Mouse (Mus musculus) splenic B cell, adult 2 months (primary cell): ENCODE results near the gene Mbnl3.

Experiments used
- DNase-seq: peaks from one replicate; pipeline ENCODE4 v3.0.0-alpha.2; 2011; ENCODE audit warnings: low read depth, low spot score
- H3K27me3 ChIP-seq: 2 replicates; pipeline ENCODE4 v1.6.1; 2012; ENCODE audit warnings: mild to moderate bottlenecking, low read length, moderate library complexity, mixed read lengths; ENCODE audit not compliant: control insufficient read depth, poor library complexity, insufficient read depth, severe bottlenecking
- H3K36me3 ChIP-seq: 2 replicates; pipeline ENCODE4 v1.6.1; 2012; ENCODE audit warnings: mild to moderate bottlenecking, low read length, moderate library complexity, mixed read lengths; ENCODE audit not compliant: control insufficient read depth, poor library complexity, insufficient read depth, severe bottlenecking

Gene Mbnl3

DNA sequence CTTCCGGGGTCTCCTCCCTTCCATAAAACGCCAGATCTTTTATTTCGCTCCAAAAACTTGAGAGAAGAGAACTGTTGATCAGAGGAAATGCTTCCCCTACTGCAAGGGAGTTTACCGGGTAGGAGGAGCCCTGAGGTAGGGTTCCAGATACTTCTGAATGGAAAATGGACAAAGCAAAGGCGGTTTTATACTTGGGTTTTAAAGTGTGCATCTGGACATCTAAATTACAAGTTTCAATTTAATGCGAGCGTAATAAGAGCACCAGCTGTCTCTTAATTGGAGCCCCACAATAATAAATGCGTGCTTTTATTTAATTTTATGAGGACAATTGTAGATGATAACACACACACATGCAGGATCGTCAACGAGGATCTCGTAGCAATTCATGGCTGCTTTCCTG lies at the start of gene Mbnl3:
Gene Mbnl3, minus strand, starts transcription at position 101 of the 400 bp plus-strand sequence.
- H3K36me3 ChIP-seq, result no peaks in the 10 kb centered on the region
- DNase-seq, result no peak
- no peaks in the 10 kb centered on the region for H3K27me3 ChIP-seq

DNA sequence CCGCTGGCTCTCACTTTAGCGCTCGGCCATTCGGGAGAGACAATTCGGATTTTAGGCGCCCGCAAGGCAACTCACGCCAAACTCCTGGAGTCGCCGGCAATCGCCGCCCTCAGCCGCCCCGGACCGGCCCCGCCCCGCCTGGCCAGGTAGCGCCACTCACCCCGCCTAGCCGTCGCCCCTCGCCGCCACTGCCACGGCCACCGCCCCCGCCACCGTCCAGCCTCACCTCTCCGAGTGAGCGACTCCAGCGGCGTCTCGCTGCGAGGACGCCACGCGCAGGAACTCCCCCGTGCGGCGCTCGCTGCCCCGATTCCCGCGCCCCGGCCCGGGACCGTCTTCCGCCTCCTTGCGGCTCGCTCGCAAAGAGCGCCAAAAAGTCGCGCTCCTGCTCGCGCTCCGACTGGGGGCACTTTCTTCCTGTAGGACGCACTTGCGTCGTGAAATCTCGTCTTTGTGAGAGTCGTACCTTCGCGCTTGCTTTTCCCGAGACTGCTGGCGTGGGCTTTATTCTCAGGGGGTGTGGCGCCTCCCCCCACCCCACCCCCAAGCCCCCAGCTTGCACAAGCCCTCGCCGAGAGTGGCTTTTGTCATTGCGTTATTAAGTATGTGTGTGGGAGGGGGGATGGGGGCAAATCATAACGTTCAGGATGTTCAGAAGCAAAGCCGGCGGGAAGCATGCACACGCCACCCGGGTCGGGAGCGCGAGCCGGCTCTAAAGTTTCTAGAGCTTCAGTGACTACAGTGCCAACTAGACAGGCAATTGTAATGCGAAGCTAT lies 596 bp downstream of the Mbnl3 start:
- Histone ChIP-seq H3K36me3 (no peaks in the 10 kb centered on the region), H3K27me3 (no peaks in the 10 kb centered on the region)
- peak; percentile 64 for DNase-seq

GRCm38 (mm10) chrX:51204626-51205547 lies 1.4 kb downstream of the Mbnl3 start:
- peak; percentile 84 for DNase-seq
- Histone ChIP-seq H3K36me3 (no peaks in the 10 kb centered on the region), H3K27me3 (no peaks in the 10 kb centered on the region)

DNA sequence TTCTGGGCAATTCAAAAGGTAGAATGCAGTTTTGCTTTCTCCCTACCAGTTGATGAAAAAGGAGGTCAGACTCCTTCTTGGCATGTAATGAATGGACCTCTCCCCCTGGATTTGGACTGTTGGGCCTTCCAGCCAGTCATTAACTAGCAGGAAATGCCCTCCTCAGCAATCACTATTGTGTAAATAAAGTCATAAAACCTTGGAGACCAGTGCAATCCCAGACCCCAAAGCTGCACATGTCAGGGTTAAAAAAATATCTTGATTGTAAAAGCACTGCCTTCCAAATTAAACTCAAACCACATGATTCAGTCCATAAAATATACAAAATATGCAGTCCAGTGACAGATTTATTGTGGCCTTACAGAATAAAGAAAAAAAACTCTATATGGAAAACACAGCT lies 9.3 kb downstream of the Mbnl3 start:
- H3K27me3 ChIP-seq, result no peaks in the 10 kb centered on the region
- no peaks in the 10 kb centered on the region for H3K36me3 ChIP-seq
- no peak for DNase-seq

DNA sequence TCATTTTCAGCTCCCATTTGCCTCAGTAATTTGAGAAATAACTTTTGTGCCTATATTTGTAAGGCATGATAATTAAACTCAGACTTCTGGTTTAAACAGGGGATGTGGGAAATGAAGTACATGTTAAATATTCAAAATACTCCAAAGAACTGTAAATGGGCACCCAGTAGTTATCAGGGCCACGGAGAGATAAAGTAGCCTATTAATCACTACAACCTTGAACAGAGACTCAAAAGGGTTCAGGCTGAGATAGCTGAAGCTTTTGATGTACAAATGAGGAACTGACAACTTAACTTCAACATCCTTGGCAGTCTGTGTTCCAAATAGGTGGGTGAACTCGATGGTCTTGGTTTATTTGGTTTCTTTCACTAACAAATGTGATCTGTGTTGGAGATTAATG lies 34.4 kb downstream of the Mbnl3 start:
- no peak for DNase-seq
- H3K27me3 ChIP-seq, result no peaks in the 10 kb centered on the region
- no peaks in the 10 kb centered on the region for H3K36me3 ChIP-seq

GRCm38 (mm10) chrX:51171413-51171812 lies 34.9 kb downstream of the Mbnl3 start:
- Histone ChIP-seq H3K36me3 (no peaks in the 10 kb centered on the region), H3K27me3 (no peaks in the 10 kb centered on the region)
- no peak for DNase-seq

GRCm38 (mm10) chrX:51170404-51170803 lies 35.9 kb downstream of the Mbnl3 start:
- Histone ChIP-seq H3K36me3 (no peaks in the 10 kb centered on the region), H3K27me3 (no peaks in the 10 kb centered on the region)
- DNase-seq, result no peak

- no peak for DNase-seq
- Histone ChIP-seq H3K36me3 (no peaks in the 10 kb centered on the region), H3K27me3 (no peaks in the 10 kb centered on the region)
These were observed 36.8 kb downstream of the Mbnl3 start for GRCm38 (mm10) chrX:51169476-51170045.

GRCm38 (mm10) chrX:51167976-51168375 lies 38.4 kb downstream of the Mbnl3 start:
- DNase-seq, result no peak
- Histone ChIP-seq H3K36me3 (no peaks in the 10 kb centered on the region), H3K27me3 (no peaks in the 10 kb centered on the region)

GRCm38 (mm10) chrX:51164766-51165165 lies 41.6 kb downstream of the Mbnl3 start:
- H3K27me3 ChIP-seq, result no peaks in the 10 kb centered on the region
- no peak for DNase-seq
- no peaks in the 10 kb centered on the region for H3K36me3 ChIP-seq

DNA sequence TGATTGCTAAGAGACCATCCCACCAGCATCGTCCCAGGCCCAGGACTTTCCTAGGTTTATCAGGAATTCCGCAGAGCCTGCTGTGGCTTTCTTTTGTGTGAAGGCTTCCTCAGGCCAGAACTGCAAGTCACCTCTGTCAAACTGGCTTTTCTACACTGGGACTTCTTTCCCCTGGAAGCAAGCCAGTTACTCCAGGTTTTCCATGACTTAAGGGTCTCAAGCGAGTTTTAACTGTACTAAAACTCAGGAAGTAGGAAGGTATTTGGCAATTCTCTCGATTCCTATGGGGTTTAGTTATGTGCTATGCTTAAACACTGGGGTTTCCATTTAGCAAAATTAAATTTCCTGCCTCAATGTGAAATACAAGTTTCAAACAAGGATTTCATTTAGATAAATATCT lies 57.9 kb downstream of the Mbnl3 start:
- no peaks in the 10 kb centered on the region for H3K36me3 ChIP-seq
- H3K27me3 ChIP-seq, result no peaks in the 10 kb centered on the region
- DNase-seq, result no peak

- no peaks in the 10 kb centered on the region for H3K36me3 ChIP-seq
- peak; percentile 18 for DNase-seq
- no peaks in the 10 kb centered on the region for H3K27me3 ChIP-seq
These were observed 60.0 kb downstream of the Mbnl3 start for GRCm38 (mm10) chrX:51146351-51146750.

GRCm38 (mm10) chrX:51140055-51140454 lies 66.3 kb downstream of the Mbnl3 start:
- Histone ChIP-seq H3K27me3 (no peaks in the 10 kb centered on the region), H3K36me3 (no peaks in the 10 kb centered on the region)
- no peak for DNase-seq

GRCm38 (mm10) chrX:51131325-51131724 lies 75.0 kb downstream of the Mbnl3 start:
- H3K36me3 ChIP-seq, result no peaks in the 10 kb centered on the region
- no peak for DNase-seq
- H3K27me3 ChIP-seq, result no peaks in the 10 kb centered on the region

- Histone ChIP-seq H3K27me3 (no peaks in the 10 kb centered on the region), H3K36me3 (no peaks in the 10 kb centered on the region)
- no peak for DNase-seq
These were observed 103.6 kb downstream of the Mbnl3 start for GRCm38 (mm10) chrX:51102748-51103147.
